10 mouse cellular contexts compared by ENCODE assay signal in the genomic region with DNA sequence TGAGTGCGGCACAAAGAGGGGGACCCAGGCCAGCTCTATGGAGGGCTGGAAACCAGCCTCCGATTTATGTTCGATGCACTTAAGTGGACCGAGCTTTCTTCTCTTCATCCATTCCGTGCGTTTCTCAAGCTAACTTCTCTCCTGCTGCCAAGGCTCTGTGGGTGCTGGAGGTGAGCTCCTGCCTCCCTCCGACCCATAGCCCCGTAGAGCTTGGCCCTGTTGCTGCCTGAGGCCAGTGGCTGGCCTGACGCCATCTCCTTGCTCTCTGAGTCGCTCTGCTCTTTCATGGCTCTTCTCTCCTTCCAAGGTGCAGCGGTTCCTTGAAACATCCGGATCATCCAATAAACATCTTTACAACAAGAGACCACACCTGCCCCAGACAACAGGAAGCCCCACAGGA. TPM values are rescaled to one million over a fixed set of nuclear protein-coding genes. Genes with fewer than 3 reads are reported as not detected.
DNase-seq lines count a peak whose midpoint lies in the region; ATAC-seq and TF ChIP-seq lines count a peak whose summit lies in the region.
"Had no signal": no experiment of that assay in that cellular context is flagged by ENCODE, and none has a peak within 500 bp of the region (broad histone marks: within the 10 kb centered on the region; RNA-seq: fewer than 3 reads in every experiment).

No protein-coding gene starts in this region.

- no peak overlapping the region for H3K4me2 ChIP-seq in lung, embryonic 16.5 days (ENCODE audit: low read depth, low read length)
- H3K4me2 ChIP-seq in forebrain, embryonic 16.5 days (ENCODE audit: low read length) = peak overlapping the region; percentile 27
- H3K4me2 ChIP-seq in stomach, postnatal 0 days (replicated peaks; ENCODE audit: low read depth) = no peak overlapping the region; the same call in 1 of the 2 replicates

- H3K36me3 ChIP-seq in lung, embryonic 16.5 days (ENCODE audit: control insufficient read depth, insufficient read depth, low read length) = no peaks in the 10 kb centered on the region
- H3K36me3 ChIP-seq in forebrain, embryonic 16.5 days (ENCODE audit: control insufficient read depth, insufficient read depth) = no peaks in the 10 kb centered on the region
- no peaks in the 10 kb centered on the region for H3K36me3 ChIP-seq in limb, embryonic 10.5 days
- no peaks in the 10 kb centered on the region for H3K36me3 ChIP-seq in stomach, postnatal 0 days (ENCODE audit: control insufficient read depth, insufficient read depth, low read length)

- no peaks in the 10 kb centered on the region; the same call in 1 of the 2 replicates for H3K9me3 ChIP-seq in lung, embryonic 16.5 days (ENCODE audit: control insufficient read depth, low read length)
- no peaks in the 10 kb centered on the region for H3K9me3 ChIP-seq in forebrain, embryonic 16.5 days (ENCODE audit: control insufficient read depth, low read length)
- H3K9me3 ChIP-seq in limb, embryonic 10.5 days (replicated peaks) = no peaks in the 10 kb centered on the region
- H3K9me3 ChIP-seq in stomach, postnatal 0 days (ENCODE audit: control insufficient read depth, low read length) = no peaks in the 10 kb centered on the region

- H3K9ac ChIP-seq in lung, embryonic 16.5 days (ENCODE audit: low read length) = no peak overlapping the region
- H3K9ac ChIP-seq in forebrain, embryonic 16.5 days (replicated peaks; ENCODE audit: low read depth, low read length) = peak overlapping the region; percentile 43
- peak overlapping the region; percentile 23; the same call in 1 of the 2 replicates for H3K9ac ChIP-seq in stomach, postnatal 0 days (ENCODE audit: low read length)

- H3K27ac ChIP-seq in lung, embryonic 16.5 days (ENCODE audit: low read length) = peak overlapping the region; percentile 8; the same call in 1 of the 2 replicates
- H3K27ac ChIP-seq in forebrain, embryonic 16.5 days (ENCODE audit: low read length) = peak overlapping the region; percentile 93
- peak overlapping the region; percentile 87 for H3K27ac ChIP-seq in limb, embryonic 10.5 days
- peak overlapping the region; percentile 82 for H3K27ac ChIP-seq in stomach, postnatal 0 days (replicated peaks)

- no peak overlapping the region for H3K4me3 ChIP-seq in lung, embryonic 16.5 days (ENCODE audit: low read length)
- no peak overlapping the region for H3K4me3 ChIP-seq in forebrain, embryonic 16.5 days (replicated peaks; ENCODE audit: low read length)
- H3K4me3 ChIP-seq in limb, embryonic 10.5 days = peak overlapping the region; percentile 22; the same call in 1 of the 2 replicates
- H3K4me3 ChIP-seq in stomach, postnatal 0 days (ENCODE audit: low read depth, low read length) = no peak overlapping the region

- TF ChIP-seq EP300 in stomach, postnatal 0 days (optimal IDR thresholded peaks at IDR 0.05) = no peak

- TF ChIP-seq CTCF in stomach, postnatal 0 days (IDR thresholded peaks at IDR 0.05; ENCODE audit: low read depth) = no peak

- no peaks in the 10 kb centered on the region for H3K27me3 ChIP-seq in lung, embryonic 16.5 days (ENCODE audit: control insufficient read depth, insufficient read depth, low read depth, low read length)
- no peaks in the 10 kb centered on the region for H3K27me3 ChIP-seq in forebrain, embryonic 16.5 days (replicated peaks; ENCODE audit: control insufficient read depth, insufficient read depth, low read length)
- H3K27me3 ChIP-seq in limb, embryonic 10.5 days (ENCODE audit: low read depth, poor library complexity, severe bottlenecking) = peaks cover 60% of the 10 kb centered on the region
- H3K27me3 ChIP-seq in stomach, postnatal 0 days (ENCODE audit: control insufficient read depth, insufficient read depth, low read length) = no peaks in the 10 kb centered on the region
- H3K27me3 ChIP-seq: Patski had no signal

- DNase-seq in lung, adult 18-20 months = no peak
- DNase-seq in limb, embryonic 10.5 days (ENCODE audit: low spot score) = no peak
- DNase-seq in stomach, postnatal 0 days (ENCODE audit: low spot score) = no peak
- DNase-seq in kidney, adult 11 months = no peak
- DNase-seq in spleen, adult 18-20 months = no peak
- no peak for DNase-seq in adrenal gland, postnatal 4 days (ENCODE audit: low spot score in 2 of 2)

- WGBS in lung, embryonic 16.5 days = 55% methylated on average over 12 of the region's 12 CpGs
- 24% methylated on average over 12 of the region's 12 CpGs for WGBS in forebrain, embryonic 16.5 days
- WGBS in limb, embryonic 10.5 days = 48% methylated on average over 12 of the region's 12 CpGs
- 39% methylated on average over 12 of the region's 12 CpGs for WGBS in stomach, postnatal 0 days

- ATAC-seq in lung, embryonic 16.5 days (ENCODE audit: low read depth) = no peak
- ATAC-seq in forebrain, embryonic 16.5 days = no peak
- no peak for ATAC-seq in stomach, postnatal 0 days (ENCODE audit: low FRiP score, low TSS enrichment)
- ATAC-seq: Patski had no signal

- H3K4me1 ChIP-seq in lung, embryonic 16.5 days (replicated peaks; ENCODE audit: control insufficient read depth, insufficient read depth, low read length) = peaks cover 21% of the 10 kb centered on the region
- H3K4me1 ChIP-seq in forebrain, embryonic 16.5 days (replicated peaks; ENCODE audit: control insufficient read depth, insufficient read depth, low read length) = peaks cover 73% of the 10 kb centered on the region
- H3K4me1 ChIP-seq in limb, embryonic 10.5 days = peaks cover 67% of the 10 kb centered on the region
- peaks cover 2% of the 10 kb centered on the region; the same call in 1 of the 2 replicates for H3K4me1 ChIP-seq in stomach, postnatal 0 days (replicated peaks; ENCODE audit: control insufficient read depth, insufficient read depth)

RNA-seq across cellular contexts. Expression of gene Gm11733, which starts 4.4 kb away (rescaled TPM):
- polyA plus RNA-seq in lung, embryonic 16.5 days (2015; fragmentation: Nextera tagmentation; extraction: Ambion mirVana) = not detected in 2 replicates
- 0.14 TPM in 1 of 2 replicates, not detected in the other for polyA plus RNA-seq in forebrain, embryonic 16.5 days (2015; fragmentation: Nextera tagmentation; extraction: Ambion mirVana)
- not detected in 2 replicates for polyA plus RNA-seq in limb, embryonic 10.5 days (2016; fragmentation: Nextera tagmentation; extraction: Ambion mirVana)
- polyA plus RNA-seq in stomach, postnatal 0 days (2015; fragmentation: Nextera tagmentation; extraction: Ambion mirVana) = not detected in 2 replicates
- total RNA-seq in adrenal gland, postnatal 4 days (2021) = not detected
- polyA plus RNA-seq: liver, embryonic 16.5 days had no signal

Comparison
In these comparisons a context has a peak if more than half of its experiments do, and no peak if none do; other contexts are left out.
1. H3K27ac ChIP-seq: peak in every context shown above with its lines; median percentile 93 in forebrain, embryonic 16.5 days; 87 in limb, embryonic 10.5 days; 82 in stomach, postnatal 0 days; 8 in lung, embryonic 16.5 days.